Mouse (Mus musculus) megakaryocyte, adult 5-6 weeks (primary cell): ENCODE measurements at regions not wholly inside any gene's neighbourhood (a gene's known extent, or its start where the extent isn't known, plus 50 kb on each side); places are given as distances from the start of the nearest gene placed in this dataset.

ENCODE experiments used
- ATAC-seq: 2 replicates; pipeline ENCODE4 v1.8.0; 2016; ENCODE audit warnings: mild to moderate bottlenecking, inconsistent platforms; ENCODE audit not compliant: poor library complexity, severe bottlenecking

DNA sequence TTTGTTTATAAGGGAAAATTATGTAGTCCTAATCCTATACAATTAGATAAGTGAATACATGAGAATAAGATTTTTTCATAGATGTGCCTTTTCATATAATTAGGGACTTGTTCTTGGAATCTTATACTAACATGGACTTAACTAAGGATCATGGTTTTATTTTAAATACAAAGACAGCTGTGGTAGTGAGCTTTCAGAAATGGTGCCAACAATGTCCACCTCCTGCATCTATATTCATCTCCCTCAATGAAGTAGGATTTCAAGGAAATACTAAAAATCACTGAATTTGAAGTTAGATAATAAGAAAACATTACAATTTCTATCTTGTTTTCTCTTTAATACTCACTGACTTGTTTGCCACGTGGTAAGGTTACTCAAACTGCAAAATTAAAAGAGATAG lies 619.8 kb downstream of the Anxa1 start:
- no peak for ATAC-seq

DNA sequence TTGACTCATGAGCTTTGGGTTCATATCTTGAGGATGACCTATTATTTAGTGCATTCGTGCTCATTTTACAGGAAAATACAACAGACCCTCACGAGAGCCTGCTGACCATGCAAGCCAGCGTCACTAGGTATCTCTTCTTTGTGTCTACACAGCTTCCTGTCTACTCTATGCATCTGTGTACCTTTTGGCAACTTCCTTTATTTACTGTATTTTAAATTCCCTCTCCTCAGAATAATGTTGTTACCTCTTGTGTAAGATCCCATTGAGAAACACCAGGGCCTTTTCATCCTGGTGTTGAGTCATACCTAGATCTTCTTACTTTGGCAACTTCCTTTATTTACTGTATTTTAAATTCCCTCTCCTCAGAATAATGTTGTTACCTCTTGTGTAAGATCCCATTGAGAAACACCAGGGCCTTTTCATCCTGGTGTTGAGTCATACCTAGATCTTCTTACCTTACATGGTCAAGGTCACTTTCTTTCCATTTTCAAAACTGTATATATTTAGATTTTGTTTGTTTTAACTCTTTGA lies 639.1 kb upstream of the Rorb start:
- ATAC-seq = peak; percentile 79

DNA sequence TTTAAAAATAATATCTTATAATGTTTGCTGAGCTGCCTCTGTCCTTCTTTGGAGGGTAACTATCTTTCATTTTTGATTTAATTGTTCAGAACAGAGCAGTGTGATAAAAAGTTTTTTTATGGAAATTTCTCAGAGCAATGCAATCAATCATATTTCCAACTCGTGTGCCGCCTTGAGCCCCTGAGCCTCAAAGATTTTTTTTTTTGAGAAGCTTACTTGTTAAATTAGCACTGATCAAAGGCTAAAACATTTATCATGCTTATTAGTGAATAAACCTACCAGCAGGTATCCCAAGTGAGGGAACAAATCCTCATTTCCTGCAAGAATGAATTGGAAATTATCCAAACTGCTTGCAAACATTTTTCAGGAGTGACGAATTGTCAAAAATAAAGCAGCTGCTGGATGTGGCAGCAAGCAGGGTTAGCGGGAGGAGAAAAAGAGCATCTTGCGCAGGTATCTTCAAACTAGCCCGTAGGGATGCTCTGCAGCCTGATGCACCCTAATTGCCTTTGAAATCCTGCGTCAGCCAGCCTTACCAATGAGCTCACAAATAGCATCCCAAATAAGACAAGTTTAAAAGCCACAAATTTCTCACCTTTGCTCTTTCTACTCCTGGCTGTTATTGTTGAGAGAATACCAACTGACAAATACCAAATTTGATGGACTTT lies 637.0 kb upstream of the Rorb start:
- ATAC-seq = no peak

DNA sequence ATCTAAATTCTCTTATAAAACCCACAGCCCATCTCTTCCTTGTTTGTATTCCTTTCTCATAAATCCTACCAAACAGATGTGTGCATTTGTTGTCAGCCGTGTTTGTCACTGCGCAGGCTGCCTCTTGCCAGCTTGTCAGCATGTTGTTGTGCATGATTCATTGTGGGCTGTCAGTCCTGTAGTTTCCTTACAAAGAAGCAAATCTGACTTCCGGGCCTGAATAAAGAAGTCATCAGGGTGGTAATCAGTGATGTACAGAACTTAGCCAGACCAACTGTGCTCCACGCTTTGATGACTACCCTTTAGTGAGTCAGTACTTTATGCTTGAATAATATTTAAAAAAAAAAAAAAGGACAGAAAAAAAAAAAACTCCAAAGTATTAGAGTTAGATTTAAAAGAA lies 608.9 kb upstream of the Rorb start:
- no peak for ATAC-seq
